Mouse (Mus musculus): Measurements from ENCODE around the gene Rarb. TPM values are rescaled to one million over a fixed set of nuclear protein-coding genes. Genes with fewer than 3 reads are reported as not detected.
"Not testable (repeated sequence)": the region's sequence is repeated elsewhere in the genome, so short reads cannot be mapped to it uniquely, and the experiment has no call there.

Rarb gene
- 10 to 100 TPM in 1 of 2 experiments, 1 to 10 TPM in 1; 8.3 to 29.8 TPM for total RNA-seq (2021)

- intact Hi-C loops (cut with DNase I), result no loop called here
- DNase-seq (ENCODE audit: low spot score in 2 of 2), result no peak
Measured at GRCm38 (mm10) chr14:16818602-16819250, at the start of gene Rarb. Gene Rarb, minus strand, starts transcription at chr14:16819156.

- intact Hi-C loops (cut with DNase I), result loop anchor here (10.0 kb wide), 1 partner anchor 267 kb away; no protein-coding TSS in a partner anchor
- DNase-seq (ENCODE audit: low spot score in 2 of 2), result no peak
Measured at GRCm38 (mm10) chr14:16842036-16842435, 23.1 kb upstream of the Rarb start.

DNA sequence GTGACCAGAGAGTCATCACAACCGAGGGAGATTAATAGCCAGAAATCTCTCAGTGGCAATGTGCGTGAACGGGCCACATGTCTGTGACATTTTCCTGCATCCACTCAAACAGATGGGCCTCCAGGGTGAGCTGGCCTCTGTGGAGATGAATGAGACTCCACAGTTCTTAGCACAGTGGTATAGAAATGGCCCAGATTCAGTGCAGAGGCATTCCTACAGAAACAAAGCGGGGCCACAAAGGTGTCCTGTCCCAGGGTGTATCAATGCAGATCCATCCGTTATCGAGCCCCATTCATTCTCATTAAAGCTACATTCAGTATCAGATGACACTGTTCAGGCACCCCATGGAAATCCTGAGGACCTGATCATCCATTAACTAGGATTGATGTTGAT is 22.6 kb upstream of the Rarb start:
- intact Hi-C loops (cut with DNase I), result loop anchor here (10.0 kb wide), 1 partner anchor 267 kb away; no protein-coding TSS in a partner anchor
- DNase-seq (ENCODE audit: low spot score in 2 of 2), result no peak

- DNase-seq (ENCODE audit: low spot score in 2 of 2), result peak; percentile 24 to 60
- intact Hi-C loops (cut with DNase I), result loop anchor here (10.0 kb wide), 1 partner anchor 266 kb away; no protein-coding TSS in a partner anchor
Measured at GRCm38 (mm10) chr14:16840951-16841596, 22.1 kb upstream of the Rarb start.

- DNase-seq (ENCODE audit: low spot score in 2 of 2), result no peak
- intact Hi-C loops (cut with DNase I), result loop anchor here (10.0 kb wide), 1 partner anchor 265 kb away; no protein-coding TSS in a partner anchor
Measured at GRCm38 (mm10) chr14:16840135-16840534, 21.2 kb upstream of the Rarb start.

- intact Hi-C loops (cut with DNase I), result no loop called here
- DNase-seq (ENCODE audit: low spot score in 2 of 2), result no peak
Measured at GRCm38 (mm10) chr14:16815096-16815741, 3.7 kb downstream of the Rarb start.

DNA sequence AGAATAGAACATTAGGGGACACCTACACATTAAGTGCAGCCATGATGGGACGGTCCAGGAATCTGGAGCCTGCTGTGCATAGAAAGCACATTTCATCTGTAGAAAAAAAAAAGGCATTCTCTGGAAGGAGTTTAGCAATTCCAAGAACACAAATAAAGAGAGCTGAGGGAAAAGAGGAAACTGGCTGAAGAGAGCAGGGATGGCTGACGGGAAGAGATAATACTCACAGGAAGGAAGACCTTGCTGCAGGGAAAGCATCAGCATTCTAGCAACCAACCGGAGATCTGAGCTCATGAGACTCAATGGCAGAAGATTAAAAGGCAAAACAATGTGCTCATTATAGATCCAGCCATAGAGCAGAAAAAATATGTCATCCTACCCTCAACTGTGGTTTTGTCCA is 12.8 kb downstream of the Rarb start:
- no peak for DNase-seq (ENCODE audit: low spot score in 2 of 2)
- intact Hi-C loops (cut with DNase I), result no loop called here

GRCm38 (mm10) chr14:16790161-16790560 is 28.8 kb downstream of the Rarb start:
- intact Hi-C loops (cut with DNase I), result no loop called here
- DNase-seq (ENCODE audit: low spot score in 2 of 2), result no peak

- intact Hi-C loops (cut with DNase I), result no loop called here
- DNase-seq (ENCODE audit: low spot score in 2 of 2), result no peak
Measured at GRCm38 (mm10) chr14:16781942-16782541, 36.9 kb downstream of the Rarb start.

- intact Hi-C loops (cut with DNase I), result no loop called here
- no peak for DNase-seq (ENCODE audit: low spot score in 2 of 2)
Measured at GRCm38 (mm10) chr14:16776723-16777381, 42.1 kb downstream of the Rarb start.

GRCm38 (mm10) chr14:16772927-16773326 is 46.0 kb downstream of the Rarb start:
- intact Hi-C loops (cut with DNase I), result no loop called here
- no peak for DNase-seq (ENCODE audit: low spot score in 2 of 2)

- DNase-seq (ENCODE audit: low spot score in 2 of 2), result no peak
- intact Hi-C loops (cut with DNase I), result no loop called here
Measured at GRCm38 (mm10) chr14:16765891-16766290, 53.1 kb downstream of the Rarb start.

DNA sequence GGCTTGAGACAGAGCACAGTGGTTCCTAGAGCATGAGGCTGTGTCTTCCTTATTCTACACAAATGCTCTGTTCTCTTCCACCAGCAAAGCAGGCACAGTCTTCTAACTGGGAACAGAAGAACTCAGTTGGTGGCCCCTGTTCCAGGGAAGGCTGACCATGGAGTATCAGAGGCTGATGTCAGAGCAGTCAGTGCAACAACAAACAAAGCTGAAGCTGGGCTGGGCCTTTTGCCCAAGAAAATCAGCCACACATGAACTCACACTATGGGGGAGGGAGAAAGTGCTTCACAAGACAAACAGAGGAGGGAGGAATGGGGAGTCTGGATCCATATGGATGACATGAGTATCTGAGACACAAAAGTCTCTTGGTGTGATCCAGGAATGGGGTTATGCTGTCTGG is 56.2 kb downstream of the Rarb start:
- no peak for DNase-seq (ENCODE audit: low spot score in 2 of 2)
- intact Hi-C loops (cut with DNase I), result no loop called here

DNA sequence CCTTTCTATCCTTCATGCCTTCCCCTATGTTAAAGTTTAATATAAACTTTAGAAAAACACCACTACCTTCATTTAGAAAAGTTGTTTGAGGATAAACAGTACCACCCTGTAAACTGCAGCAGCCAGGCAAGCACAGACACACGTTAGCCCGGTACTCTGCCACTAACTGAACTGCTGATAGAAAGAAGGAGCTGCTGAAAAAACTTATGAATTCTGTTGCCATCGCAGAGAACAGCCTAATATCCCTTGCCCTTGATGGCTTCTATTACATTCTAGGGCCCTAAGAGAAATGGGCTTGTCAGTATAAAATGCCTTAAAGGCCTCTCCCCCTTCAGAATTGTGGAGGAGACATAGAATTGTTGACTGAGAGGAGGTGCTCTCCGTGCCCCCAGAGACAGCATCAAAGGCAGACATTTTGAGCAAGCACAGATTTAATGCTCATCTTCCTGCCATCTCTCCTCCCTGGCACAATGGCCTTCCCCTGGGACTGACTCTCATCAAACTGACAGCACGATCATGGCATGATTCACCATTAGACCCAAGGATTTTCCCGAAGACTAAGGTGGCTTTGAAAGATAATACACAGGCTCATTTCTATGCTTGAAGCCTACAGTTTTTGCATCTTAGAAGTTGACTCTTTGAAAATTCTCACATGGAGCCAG is 60.1 kb downstream of the Rarb start:
- intact Hi-C loops (cut with DNase I), result no loop called here
- no peak for DNase-seq (ENCODE audit: low spot score in 2 of 2)

- DNase-seq (ENCODE audit: low spot score in 2 of 2); intact Hi-C loops (cut with DNase I): not testable (repeated sequence)
Measured at GRCm38 (mm10) chr14:16755601-16756000, 63.4 kb downstream of the Rarb start.

- intact Hi-C loops (cut with DNase I), result no loop called here
Measured at GRCm38 (mm10) chr14:16752648-16753047, 66.3 kb downstream of the Rarb start.

GRCm38 (mm10) chr14:16746982-16747578 is 71.9 kb downstream of the Rarb start:
- DNase-seq (ENCODE audit: low spot score in 2 of 2), result peak in 1 of 2 experiments; percentile 82
- intact Hi-C loops (cut with DNase I), result loop anchor here (2.0 to 10.0 kb wide), 2 partner anchors 76 to 172 kb away; no protein-coding TSS in a partner anchor

More at GRCm38 (mm10) chr14:16752648-16753047, 66.3 kb downstream of the Rarb start:
- no peak for DNase-seq (ENCODE audit: low spot score in 2 of 2)

GRCm38 (mm10) chr14:16740982-16741739 is 77.8 kb downstream of the Rarb start:
- intact Hi-C loops (cut with DNase I), result loop anchor here (10.0 kb wide), 1 partner anchor 166 kb away; no protein-coding TSS in a partner anchor
- peak; percentile 16 to 87 for DNase-seq (ENCODE audit: low spot score in 2 of 2)
